Mouse (Mus musculus) ovary, postnatal 36 days (tissue): ENCODE results near the gene Sirt4.
A peak's percentile ranks its signal among the peaks of the same experiment; 100 is the strongest.
"Not testable (repeated sequence)": the region's sequence is repeated elsewhere in the genome, so short reads cannot be mapped to it uniquely, and the experiment has no call there.

Experiments used
- DNase-seq: peaks from one replicate; pipeline ENCODE4 v3.0.0; 2022; ENCODE audit warnings: low spot score, mixed read lengths

Sirt4 gene

GRCm38 (mm10) chr5:115470766-115471531 is 13.6 kb downstream of the Sirt4 start:
- peak; percentile 55 for DNase-seq

GRCm38 (mm10) chr5:115469791-115470190 is 14.7 kb downstream of the Sirt4 start:
- no peak for DNase-seq

- no peak for DNase-seq
Measured at GRCm38 (mm10) chr5:115465642-115466420, 18.7 kb downstream of the Sirt4 start, which contains the start of gene Pla2g1b. TSS of gene Pla2g1b (plus strand) at chr5:115466262.

GRCm38 (mm10) chr5:115464408-115465115 is 20.0 kb downstream of the Sirt4 start:
- DNase-seq: no peak

GRCm38 (mm10) chr5:115458918-115459317 is 25.6 kb downstream of the Sirt4 start:
- no peak for DNase-seq

- DNase-seq: no peak
Measured at GRCm38 (mm10) chr5:115455838-115456237, 28.7 kb downstream of the Sirt4 start.

GRCm38 (mm10) chr5:115454422-115455090 is 30.0 kb downstream of the Sirt4 start:
- DNase-seq: no peak

- DNase-seq: no peak
Measured at GRCm38 (mm10) chr5:115450410-115451317, 33.9 kb downstream of the Sirt4 start.

GRCm38 (mm10) chr5:115449247-115449646 is 35.3 kb downstream of the Sirt4 start:
- DNase-seq: no peak

- no peak for DNase-seq
Measured at GRCm38 (mm10) chr5:115447108-115447507, 37.4 kb downstream of the Sirt4 start.

- no peak for DNase-seq
Measured at GRCm38 (mm10) chr5:115444130-115444529, 40.4 kb downstream of the Sirt4 start.

- not testable (repeated sequence) for DNase-seq
Measured at GRCm38 (mm10) chr5:115442663-115443062, 41.9 kb downstream of the Sirt4 start.

- DNase-seq: peak; percentile 67
Measured at GRCm38 (mm10) chr5:115441205-115441849, 43.2 kb downstream of the Sirt4 start.

GRCm38 (mm10) chr5:115438667-115439066 is 45.9 kb downstream of the Sirt4 start:
- DNase-seq: no peak

GRCm38 (mm10) chr5:115437945-115438315 is 46.6 kb downstream of the Sirt4 start:
- DNase-seq: no peak

- DNase-seq: no peak
Measured at GRCm38 (mm10) chr5:115437242-115437944, 47.1 kb downstream of the Sirt4 start.

GRCm38 (mm10) chr5:115436421-115437124 is 48.0 kb downstream of the Sirt4 start:
- DNase-seq: peak; percentile 79

- no peak for DNase-seq
Measured at GRCm38 (mm10) chr5:115435755-115436379, 48.7 kb downstream of the Sirt4 start.
